Mouse (Mus musculus): ENCODE data around the gene Gm8005.
"Not testable (repeated sequence)": the region's sequence is repeated elsewhere in the genome, so short reads cannot be mapped to it uniquely, and the experiment has no call there.

The Gm8005 gene

DNA sequence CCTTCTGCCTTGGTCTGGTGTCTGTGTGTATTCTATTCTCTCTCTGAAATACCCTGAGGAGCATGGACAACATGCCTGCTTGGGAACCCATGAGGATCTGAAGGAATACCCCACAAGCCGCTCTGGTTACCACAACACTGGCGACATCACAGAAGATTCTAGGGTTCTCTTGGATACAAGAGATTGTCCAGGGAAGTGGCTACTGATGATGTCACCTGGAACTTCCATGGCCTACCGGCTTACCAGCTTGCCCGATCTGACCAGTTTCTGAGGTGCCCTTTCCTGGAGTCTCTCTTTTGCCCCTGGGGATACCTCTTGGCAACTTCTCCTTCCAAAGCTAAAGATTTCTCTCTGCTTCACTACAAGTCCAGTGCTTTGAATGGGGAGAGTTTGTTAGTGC, at the start of gene Gm8005:
TSS of gene Gm8005 (minus strand) at position 101 of the 400 bp plus-strand sequence.
- not testable (repeated sequence) for DNase-seq (ENCODE audit: low read depth)

DNA sequence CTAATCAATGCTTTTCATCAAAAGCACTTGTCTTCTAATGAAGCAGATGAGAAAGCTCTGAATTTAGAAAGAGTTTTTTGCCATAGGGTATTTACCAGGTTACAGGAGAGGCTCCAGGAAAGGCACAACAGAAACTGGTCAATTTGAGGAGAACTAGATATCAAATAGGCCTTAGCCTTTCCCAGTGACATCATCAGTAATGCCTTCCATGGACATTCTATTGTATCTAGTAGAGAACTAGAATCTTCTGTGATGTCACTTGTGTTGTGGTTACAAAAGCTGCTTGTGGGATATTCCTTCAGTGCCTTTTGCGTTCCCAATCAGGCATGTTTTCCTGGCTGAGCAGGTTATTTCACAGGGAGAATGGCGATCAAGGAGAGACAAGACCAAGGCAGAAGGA, 24.1 kb upstream of the Gm8005 start, which contains the start of gene Gm8011:
TSS of gene Gm8011 (plus strand) at position 301 of the 400 bp plus-strand sequence.
- not testable (repeated sequence) for DNase-seq (ENCODE audit: low read depth)
